Mouse (Mus musculus) adrenal gland, adult (tissue): ENCODE results near the gene Tmprss12.
"Not testable (repeated sequence)": the region's sequence is repeated elsewhere in the genome, so short reads cannot be mapped to it uniquely, and the experiment has no call there.

Experiments
- DNase-seq, 2 experiments: peaks; one replicate each; pipeline ENCODE4 v3.0.0; 2022 to 2023; ENCODE audit warnings: low spot score in 1 of 2; ENCODE audit not compliant: inconsistent age in 2 of 2

Tmprss12 gene

GRCm38 (mm10) chr15:100280626-100281025 lies at the start of gene Tmprss12:
Tmprss12 (plus strand) TSS chr15:100280837.
- DNase-seq: no peak

GRCm38 (mm10) chr15:100231616-100232525 lies 48.8 kb upstream of the Tmprss12 start:
- DNase-seq: peak; percentile 54 to 78

GRCm38 (mm10) chr15:100235208-100235965 lies 45.2 kb upstream of the Tmprss12 start:
- DNase-seq: no peak

GRCm38 (mm10) chr15:100236952-100237351 lies 43.7 kb upstream of the Tmprss12 start:
- peak in 1 of 2 experiments; percentile 57 for DNase-seq

- no peak for DNase-seq
These were observed 38.9 kb upstream of the Tmprss12 start for GRCm38 (mm10) chr15:100241780-100242179.

- DNase-seq: peak in 1 of 2 experiments; percentile 73
These were observed 34.7 kb upstream of the Tmprss12 start for GRCm38 (mm10) chr15:100245951-100246350.

- no peak for DNase-seq
These were observed 33.3 kb upstream of the Tmprss12 start for GRCm38 (mm10) chr15:100247296-100247695.

- DNase-seq: no peak
These were observed 31.8 kb upstream of the Tmprss12 start for GRCm38 (mm10) chr15:100248665-100249433.

GRCm38 (mm10) chr15:100251153-100251780 lies 29.4 kb upstream of the Tmprss12 start:
- peak; percentile 43 to 79 for DNase-seq

- no peak for DNase-seq
These were observed 24.3 kb upstream of the Tmprss12 start for GRCm38 (mm10) chr15:100256386-100256785.

GRCm38 (mm10) chr15:100257305-100257704 lies 23.3 kb upstream of the Tmprss12 start:
- no peak for DNase-seq

GRCm38 (mm10) chr15:100258646-100259425 lies 21.8 kb upstream of the Tmprss12 start:
- DNase-seq: no peak

- DNase-seq: not testable (repeated sequence)
These were observed 20.3 kb upstream of the Tmprss12 start for GRCm38 (mm10) chr15:100260351-100260750.

GRCm38 (mm10) chr15:100263246-100263905 lies 17.3 kb upstream of the Tmprss12 start:
- peak in 1 of 2 experiments; percentile 65 for DNase-seq

- DNase-seq: no peak
These were observed 14.9 kb upstream of the Tmprss12 start for GRCm38 (mm10) chr15:100265586-100266325.

GRCm38 (mm10) chr15:100268916-100269315 lies 11.7 kb upstream of the Tmprss12 start:
- DNase-seq: no peak

- DNase-seq: no peak
These were observed 10.9 kb upstream of the Tmprss12 start for GRCm38 (mm10) chr15:100269776-100270175.

- not testable (repeated sequence) for DNase-seq
These were observed 10.0 kb upstream of the Tmprss12 start for GRCm38 (mm10) chr15:100270609-100271008.

- no peak for DNase-seq
These were observed 9.2 kb upstream of the Tmprss12 start for GRCm38 (mm10) chr15:100271411-100271810.
